ENCODE assay signal across 11 mouse cellular contexts in the genomic region with DNA sequence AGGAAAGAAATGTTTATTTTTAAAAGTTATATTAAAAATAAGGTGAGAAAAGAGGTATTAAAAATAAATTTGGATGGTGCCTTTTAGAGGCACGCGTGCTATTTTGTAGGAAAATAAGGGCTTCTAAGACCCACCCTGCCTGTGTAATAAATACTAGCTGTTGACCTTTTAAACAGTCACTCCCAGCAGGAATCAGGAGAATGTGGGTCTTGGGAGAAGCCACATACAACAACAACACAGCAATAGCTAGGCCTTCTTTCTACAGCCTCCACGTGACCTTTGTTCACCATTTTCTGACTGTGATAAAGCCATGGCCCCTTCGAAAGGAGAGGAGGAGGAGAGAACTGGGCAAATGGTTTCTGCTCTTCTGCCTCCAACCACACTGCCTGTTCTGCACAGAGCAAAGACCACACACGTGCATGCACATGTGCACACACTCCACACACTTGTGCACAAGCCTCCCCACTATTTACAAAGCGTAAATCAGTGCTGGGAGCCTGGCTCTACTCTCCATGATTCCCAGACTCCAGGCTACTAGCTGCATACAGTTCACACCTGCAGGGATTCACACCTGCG. TPM values are rescaled to one million over a fixed set of nuclear protein-coding genes. Genes with fewer than 3 reads are reported as not detected.
"Had no signal": no experiment of that assay in that cellular context is flagged by ENCODE, and none has a peak within 500 bp of the region (broad histone marks: within the 10 kb centered on the region; RNA-seq: fewer than 3 reads in every experiment).

No protein-coding gene starts in this region.

- ATAC-seq: hindbrain, postnatal 0 days; midbrain, embryonic 13.5 days had no signal

- H3K9ac ChIP-seq: limb, embryonic 12.5 days; liver, embryonic 15.5 days; midbrain, embryonic 13.5 days had no signal

- H3K36me3 ChIP-seq: limb, embryonic 12.5 days; liver, embryonic 15.5 days; midbrain, embryonic 13.5 days had no signal

- H3K27me3 ChIP-seq: limb, embryonic 12.5 days; midbrain, embryonic 13.5 days had no signal

- H3K4me3 ChIP-seq: limb, embryonic 12.5 days; liver, embryonic 15.5 days; midbrain, embryonic 13.5 days had no signal

- DNase-seq: kidney, adult 11 months; kidney, postnatal 36 days; layer of hippocampus, adult 9-11 months; layer of hippocampus, postnatal 36 days; thymus, adult 18-20 months; thymus, postnatal 25 days had no signal

- H3K4me2 ChIP-seq: limb, embryonic 12.5 days; liver, embryonic 15.5 days; midbrain, embryonic 13.5 days had no signal

- H3K27ac ChIP-seq: hindbrain, postnatal 0 days; limb, embryonic 12.5 days; liver, embryonic 15.5 days; midbrain, embryonic 13.5 days had no signal

- H3K9me3 ChIP-seq: limb, embryonic 12.5 days; liver, embryonic 15.5 days; midbrain, embryonic 13.5 days had no signal

RNA-seq across cellular contexts. Expression of a gene that starts 57.2 kb away (rescaled TPM):
- total RNA-seq: megakaryocyte progenitor cell, adult 5-6 weeks had no signal
